Mouse (Mus musculus) layer of hippocampus, adult 8-10 months (tissue): ENCODE data around the gene Olfr1453. TPM values are rescaled to one million over a fixed set of nuclear protein-coding genes. Genes with fewer than 3 reads are reported as not detected.
"Not testable (repeated sequence)": the region's sequence is repeated elsewhere in the genome, so short reads cannot be mapped to it uniquely, and the experiment has no call there.

Experiments used
- DNase-seq, 2 experiments: peaks; one replicate each; pipeline ENCODE4 v3.0.0; 2022; ENCODE audit warnings: low spot score in 2 of 2
- total RNA-seq, 4 experiments: library from RNA; stranded (reverse); gene quantifications; 2 replicates each; pipeline ENCODE4 v1.2.4; 2022

Gene Olfr1453
- total RNA-seq, result not detected

- DNase-seq, result no peak
Measured at GRCm38 (mm10) chr19:13028227-13028626, at the start of gene Olfr1453. Gene Olfr1453, minus strand, starts transcription at chr19:13028327.

GRCm38 (mm10) chr19:13060310-13060709, 32.2 kb upstream of the Olfr1453 start, which contains the start of gene Olfr1454:
Gene Olfr1454, plus strand, starts transcription at chr19:13060610.
- DNase-seq, result no peak

- no peak for DNase-seq
Measured at GRCm38 (mm10) chr19:12994714-12995113, 33.4 kb downstream of the Olfr1453 start, which contains the start of gene Olfr1451. Gene Olfr1451, plus strand, starts transcription at chr19:12995014.

- DNase-seq, result not testable (repeated sequence)
Measured at GRCm38 (mm10) chr19:12992316-12992715, 35.8 kb downstream of the Olfr1453 start.

Other genes with a start within 250 kb of the Olfr1453 start
- 10 to 100 TPM; 87.1 to 94.7 (median 90.9) TPM for gene Zfp91, start 232.2 kb downstream of the Olfr1453 start, total RNA-seq
- 1 to 10 TPM; 1.4 to 6.1 (median 2.7) TPM for gene Lpxn, start 232.1 kb downstream of the Olfr1453 start, total RNA-seq
- not detected for gene Gm5244, start 181.6 kb downstream of the Olfr1453 start, total RNA-seq
- not detected for gene Olfr1444, start 171.0 kb downstream of the Olfr1453 start, total RNA-seq
- gene Olfr1445, start 144.5 kb downstream of the Olfr1453 start, total RNA-seq, result not detected
- not detected for gene Olfr1446, start 134.8 kb downstream of the Olfr1453 start, total RNA-seq
- gene Olfr1447, start 124.6 kb downstream of the Olfr1453 start, total RNA-seq, result not detected
- not detected for gene Olfr1448, start 103.9 kb downstream of the Olfr1453 start, total RNA-seq
- not detected for gene Olfr1449, start 97.5 kb downstream of the Olfr1453 start, total RNA-seq
- gene Olfr1450, start 78.1 kb downstream of the Olfr1453 start, total RNA-seq, result not detected
- not detected for gene Olfr1451, start 33.3 kb downstream of the Olfr1453 start, total RNA-seq
- not detected for gene Olfr1454, start 32.3 kb upstream of the Olfr1453 start, total RNA-seq
- gene Olfr1457, start 69.6 kb upstream of the Olfr1453 start, total RNA-seq, result not detected
- not detected for gene Olfr1458, start 78.4 kb upstream of the Olfr1453 start, total RNA-seq
- under 1 TPM; 0.09 to 0.27 (median 0.20) TPM for gene Olfr1459, start 121.2 kb upstream of the Olfr1453 start, total RNA-seq
- gene Olfr1461, start 134.7 kb upstream of the Olfr1453 start, total RNA-seq, result not detected
- gene Olfr1462, start 157.4 kb upstream of the Olfr1453 start, total RNA-seq, result not detected
- not detected for gene Olfr1463, start 203.0 kb upstream of the Olfr1453 start, total RNA-seq